Mouse (Mus musculus) left cerebral cortex, adult 2 months (tissue): ENCODE results near the gene Zp2. TPM values are rescaled to one million over a fixed set of nuclear protein-coding genes. Genes with fewer than 3 reads are reported as not detected.

ENCODE experiments used
- DNase-seq, 2 experiments: peaks; one replicate each; pipeline ENCODE4 v3.0.0; 2021 to 2022; ENCODE audit warnings: low spot score in 2 of 2, mixed read lengths in 1 of 2; ENCODE audit errors: extremely low spot score in 1 of 2
- H3K27ac ChIP-seq: fragments of 200-600 bp; 2 replicates; pipeline ENCODE4 v1.8.1; 2022
- H3K4me3 ChIP-seq: fragments of 200-600 bp; 2 replicates; pipeline ENCODE4 v1.8.1; 2022
- CTCF ChIP-seq: fragments of 200-600 bp; IDR thresholded peaks from 2 replicates; pipeline ENCODE4 v1.8.1; 2022; ENCODE audit warnings: antibody characterized with exemption, mild to moderate bottlenecking, moderate library complexity
- intact Hi-C: fragments of 180-260 bp; cut with DNase I; formaldehyde crosslinking; loops from one replicate; pipeline ENCODE4 v1.15.1; 2025
- total RNA-seq, 2 experiments: library from RNA; stranded (reverse); gene quantifications; 2 replicates each; pipeline ENCODE4 v1.2.3; 2021

Gene Zp2
- total RNA-seq, 2 experiments from 2014 or later, result 0.26 to 0.29 TPM

DNA sequence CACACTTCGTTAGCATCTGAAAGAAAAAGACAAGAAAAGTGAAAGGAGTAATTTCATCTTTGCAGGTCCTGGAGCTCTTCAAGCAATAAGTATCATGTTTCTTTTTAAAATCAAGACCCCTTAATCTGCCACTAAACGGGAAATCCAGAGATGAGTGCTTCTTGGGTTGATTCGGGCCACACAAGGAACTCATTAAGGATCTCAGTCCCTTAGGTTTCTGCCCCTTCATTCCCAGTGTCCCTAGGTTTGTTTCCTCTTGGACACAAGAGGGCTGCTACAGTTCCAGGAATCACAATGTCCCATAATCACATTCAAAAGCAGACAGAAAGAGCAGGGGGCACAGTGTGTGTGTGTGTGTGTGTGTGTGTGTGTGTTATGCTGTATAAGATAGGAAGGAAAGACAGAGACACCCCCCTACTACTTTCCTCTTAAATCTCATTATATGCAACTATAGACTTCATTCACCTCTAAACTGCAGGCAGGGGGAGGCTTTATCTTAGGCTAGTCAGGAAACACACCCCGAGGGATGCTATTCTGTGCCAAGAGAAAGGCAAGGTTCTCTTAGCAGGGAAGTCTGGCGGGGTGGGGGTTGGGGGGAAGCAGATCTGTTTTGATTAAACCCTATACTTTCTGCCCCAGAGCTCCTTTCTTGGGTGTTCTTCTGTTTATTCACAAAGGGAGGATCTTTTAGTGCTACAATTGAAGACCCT is 18.0 kb downstream of the Zp2 start:
- intact Hi-C loops, result no loop called here
- no peak for TF ChIP-seq CTCF
- H3K27ac ChIP-seq, result no peak overlapping the region
- no peak for DNase-seq
- H3K4me3 ChIP-seq, result no peak overlapping the region

- intact Hi-C loops, result loop anchor here (1.0 kb wide), 2 partner anchors 78 to 202 kb away; partner anchors contain the start of gene Abca14
- H3K4me3 ChIP-seq, result no peak overlapping the region
- peak; percentile 70 for TF ChIP-seq CTCF
Measured at GRCm38 (mm10) chr7:120124844-120125243, 20.2 kb downstream of the Zp2 start.

GRCm38 (mm10) chr7:120123776-120124175 is 21.3 kb downstream of the Zp2 start:
- intact Hi-C loops, result loop anchor here (1.0 kb wide), 2 partner anchors 80 to 204 kb away; partner anchors contain the start of gene Abca14
- no peak overlapping the region for H3K4me3 ChIP-seq
- no peak for DNase-seq
- no peak overlapping the region for H3K27ac ChIP-seq
- TF ChIP-seq CTCF, result no peak

More at GRCm38 (mm10) chr7:120124844-120125243, 20.2 kb downstream of the Zp2 start:
- no peak overlapping the region for H3K27ac ChIP-seq
- peak; percentile 75 to 77 for DNase-seq

GRCm38 (mm10) chr7:120117529-120117928 is 27.6 kb downstream of the Zp2 start:
- H3K4me3 ChIP-seq, result no peak overlapping the region
- H3K27ac ChIP-seq, result no peak overlapping the region
- no peak for DNase-seq
- no peak for TF ChIP-seq CTCF
- intact Hi-C loops, result no loop called here

DNA sequence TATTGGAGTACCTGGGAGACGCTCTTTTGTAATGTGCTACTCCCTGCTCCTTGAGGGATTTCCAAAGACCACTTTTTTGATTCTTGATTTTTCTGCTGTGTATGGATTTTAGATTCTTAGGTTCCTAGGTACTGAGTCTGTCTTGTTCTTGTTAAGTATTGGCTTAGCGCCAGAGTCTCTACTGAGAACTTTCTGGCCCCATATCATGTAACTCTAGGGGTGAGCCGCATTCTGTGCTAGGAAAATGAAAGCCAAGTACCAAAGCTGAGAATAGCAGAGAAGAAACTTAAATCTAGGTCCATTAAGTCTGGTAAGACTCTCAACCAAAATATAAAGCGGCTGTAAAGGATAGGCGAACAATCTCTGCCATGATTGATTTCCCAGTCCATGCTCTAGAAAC is 28.1 kb downstream of the Zp2 start:
- no peak for TF ChIP-seq CTCF
- Histone ChIP-seq H3K4me3 (no peak overlapping the region), H3K27ac (no peak overlapping the region)
- no peak for DNase-seq
- intact Hi-C loops, result no loop called here

DNA sequence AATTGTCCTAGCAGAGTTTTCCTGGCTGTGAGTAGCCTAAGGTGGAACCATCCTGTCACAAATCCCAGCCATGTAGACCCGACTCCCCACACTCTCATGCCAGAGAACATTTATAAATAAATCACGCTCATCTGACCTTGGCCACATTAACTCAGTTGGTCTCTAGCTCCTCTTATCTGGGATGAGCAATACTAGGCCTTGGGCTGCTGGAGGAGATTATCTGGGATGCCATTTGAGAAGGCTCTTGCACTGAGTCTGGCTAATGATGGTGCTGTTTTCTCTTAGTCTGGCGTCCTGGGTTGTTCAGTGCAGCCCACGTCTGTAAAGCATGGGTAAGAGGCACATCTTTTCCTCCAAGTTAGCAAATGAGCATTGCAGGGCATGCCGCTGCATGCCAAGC is 35.4 kb downstream of the Zp2 start:
- intact Hi-C loops, result loop anchor here (5.0 kb wide), 1 partner anchor 218 kb away; the partner anchor contains the start of gene Abca15
- no peak for TF ChIP-seq CTCF
- Histone ChIP-seq H3K27ac (no peak overlapping the region), H3K4me3 (no peak overlapping the region)
- DNase-seq, result no peak

GRCm38 (mm10) chr7:120106356-120106755 is 38.7 kb downstream of the Zp2 start:
- Histone ChIP-seq H3K4me3 (no peak overlapping the region), H3K27ac (no peak overlapping the region)
- intact Hi-C loops, result loop anchor here (5.0 kb wide), 1 partner anchor 221 kb away; the partner anchor contains the start of gene Abca15
- TF ChIP-seq CTCF, result no peak
- no peak for DNase-seq

DNA sequence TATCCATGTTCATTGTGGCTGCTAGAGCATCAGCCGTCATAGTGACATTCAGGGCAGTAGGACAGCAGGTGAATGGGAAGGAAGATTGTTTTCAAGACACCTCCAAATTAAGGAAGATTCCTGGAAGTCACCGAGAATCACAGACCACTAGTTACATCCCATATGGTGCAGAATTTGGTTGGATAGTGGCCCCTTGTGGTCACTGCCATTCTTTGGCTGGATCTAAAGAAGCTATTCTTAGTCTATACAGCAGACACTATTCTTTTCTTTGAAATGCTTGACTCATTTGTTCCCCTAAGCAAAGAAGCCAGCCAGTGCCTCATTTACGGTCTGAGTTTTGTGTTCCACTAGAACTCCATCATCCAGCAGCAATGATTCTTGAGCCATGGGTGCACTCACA is 40.1 kb downstream of the Zp2 start:
- peak; percentile 47 for TF ChIP-seq CTCF
- Histone ChIP-seq H3K27ac (no peak overlapping the region), H3K4me3 (no peak overlapping the region)
- no peak for DNase-seq
- intact Hi-C loops, result loop anchor here (2.0 to 5.0 kb wide), 3 partner anchors 208 to 256 kb away; partner anchors contain the start of genes Abca15, Dcun1d3 and Lyrm1

GRCm38 (mm10) chr7:120103019-120103567 is 42.0 kb downstream of the Zp2 start:
- TF ChIP-seq CTCF, result no peak
- DNase-seq, result peak in 1 of 2 experiments; percentile 18
- intact Hi-C loops, result loop anchor here (5.0 kb wide), 1 partner anchor 206 kb away; the partner anchor contains the start of genes Dcun1d3 and Lyrm1
- Histone ChIP-seq H3K4me3 (peak overlapping the region; percentile 59), H3K27ac (peak overlapping the region; percentile 21; the same call in 1 of the 2 replicates)

- Histone ChIP-seq H3K27ac (peak within 1 kb of the TSS; percentile 61; the same call in 1 of the 2 replicates), H3K4me3 (peak within 1 kb of the TSS; percentile 59)
- TF ChIP-seq CTCF, result no peak
- DNase-seq, result peak; percentile 68 to 69
- intact Hi-C loops, result loop anchor here (5.0 kb wide), 1 partner anchor 205 kb away; the partner anchor contains the start of genes Dcun1d3 and Lyrm1
Measured at GRCm38 (mm10) chr7:120102164-120102972, 42.7 kb downstream of the Zp2 start, which contains the start of gene Tmem159. Gene Tmem159 (plus strand): TSS chr7:120102353.

- peak; percentile 33 to 50 for DNase-seq
- no peak overlapping the region for H3K4me3 ChIP-seq
- H3K27ac ChIP-seq, result no peak overlapping the region
- peak; percentile 64 for TF ChIP-seq CTCF
- intact Hi-C loops, result no loop called here
Measured at GRCm38 (mm10) chr7:120098403-120098802, 46.7 kb downstream of the Zp2 start.
